Mouse (Mus musculus) heart, embryonic 11.5 days (tissue): ENCODE measurements around the gene 1810010D01Rik. TPM values are rescaled to one million over a fixed set of nuclear protein-coding genes. Genes with fewer than 3 reads are reported as not detected.

Experiments
- ATAC-seq: fragments of 200-750 bp; cut with Nextera tagmentation; replicated peaks from 2 replicates; pipeline ENCODE4 v1.8.0; 2017; ENCODE audit warnings: moderate library complexity; ENCODE audit not compliant: insufficient number of reproducible peaks, low FRiP score, low TSS enrichment
- H3K27ac ChIP-seq: fragments of 300-500 bp; sonication (generic); 2 replicates; pipeline ENCODE4 v1.5.1; 2014; ENCODE audit warnings: mild to moderate bottlenecking, low read depth, low read length
- H3K27me3 ChIP-seq: fragments of 300-500 bp; sonication (generic); 2 replicates; pipeline ENCODE4 v1.6.1; 2014; ENCODE audit warnings: mild to moderate bottlenecking, low read length, mixed read lengths; ENCODE audit not compliant: control insufficient read depth, insufficient read depth
- H3K36me3 ChIP-seq: fragments of 300-500 bp; sonication (generic); 2 replicates; pipeline ENCODE4 v1.6.1; 2014; ENCODE audit warnings: mild to moderate bottlenecking, low read length, moderate library complexity, mixed read lengths; ENCODE audit not compliant: control insufficient read depth, insufficient read depth
- H3K4me1 ChIP-seq: fragments of 300-500 bp; sonication (generic); 2 replicates; pipeline ENCODE4 v1.6.1; 2014; ENCODE audit warnings: low read length; ENCODE audit not compliant: control insufficient read depth, insufficient read depth
- H3K4me2 ChIP-seq: fragments of 300-500 bp; sonication (generic); 2 replicates; pipeline ENCODE4 v1.6.1; 2014; ENCODE audit warnings: mild to moderate bottlenecking, moderate library complexity
- H3K4me3 ChIP-seq: fragments of 300-500 bp; sonication (generic); 2 replicates; pipeline ENCODE4 v1.5.1; 2014; ENCODE audit warnings: low read depth, low read length
- H3K9ac ChIP-seq: fragments of 300-500 bp; sonication (generic); 2 replicates; pipeline ENCODE4 v1.6.1; 2014; ENCODE audit warnings: mild to moderate bottlenecking, low read depth, low read length, moderate library complexity
- H3K9me3 ChIP-seq: fragments of 300-500 bp; sonication (generic); replicated peaks from 2 replicates; pipeline ENCODE4 v1.6.1; 2016; ENCODE audit warnings: low read length; ENCODE audit not compliant: control insufficient read depth
- WGBS: fragments of 180-500 bp; shearing (Covaris S2); extraction: QIAGEN DNeasy Blood & Tissue Kit; methylation state at CpG from one replicate; pipeline ENCODE4 v1.1.7; 2014; ENCODE audit not compliant: insufficient replicate concordance; 5-methylcytosine and 5-hydroxymethylcytosine counted together
- polyA plus RNA-seq: library from polyadenylated mRNA; unstranded; fragments of >200 nt; fragmentation: Nextera tagmentation; extraction: Ambion mirVana; gene quantifications from 2 replicates; pipeline ENCODE4 v1.2.1, GENCODE M21; 2014

The 1810010D01Rik gene
- polyA plus RNA-seq, 1 experiment from 2014 or later, result not detected

DNA sequence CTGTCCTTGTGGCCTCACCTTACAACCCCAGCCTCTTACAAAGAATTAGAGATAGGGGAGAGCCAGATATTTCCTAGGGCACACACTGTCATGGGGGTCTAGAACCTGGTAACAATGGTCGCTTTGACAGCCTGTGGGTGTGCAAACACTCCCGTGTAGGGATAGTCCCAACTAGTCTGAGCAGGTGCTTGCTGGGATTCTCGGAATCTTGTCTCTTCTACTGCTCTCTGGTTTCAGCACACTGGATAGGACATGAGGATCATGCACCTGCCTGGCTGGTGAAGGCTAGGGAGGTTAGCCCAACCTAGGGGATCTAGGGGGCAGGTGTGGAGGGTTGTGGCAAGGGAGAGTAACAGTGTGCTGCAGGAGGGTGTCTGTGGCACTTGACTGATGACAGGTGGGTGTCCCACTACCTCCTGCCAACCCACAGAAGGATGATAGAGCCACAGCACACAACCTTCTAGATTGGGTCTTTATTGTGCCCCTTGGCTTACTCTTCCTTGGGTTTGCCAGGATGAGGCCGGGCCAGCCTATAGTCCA, 2.5 kb downstream of the 1810010D01Rik start:
- H3K9me3 ChIP-seq, result no peaks in the 10 kb centered on the region
- peak overlapping the region; percentile 98 for H3K27ac ChIP-seq
- no peaks in the 10 kb centered on the region for H3K36me3 ChIP-seq
- peak overlapping the region; percentile 60 for H3K4me2 ChIP-seq
- peak overlapping the region; percentile 80 for H3K9ac ChIP-seq
- no peaks in the 10 kb centered on the region for H3K27me3 ChIP-seq
- peaks cover 20% of the 10 kb centered on the region for H3K4me1 ChIP-seq
- WGBS, result 81% methylated on average over 4 of the region's 4 CpGs
- no peak overlapping the region for H3K4me3 ChIP-seq
- ATAC-seq, result no peak

DNA sequence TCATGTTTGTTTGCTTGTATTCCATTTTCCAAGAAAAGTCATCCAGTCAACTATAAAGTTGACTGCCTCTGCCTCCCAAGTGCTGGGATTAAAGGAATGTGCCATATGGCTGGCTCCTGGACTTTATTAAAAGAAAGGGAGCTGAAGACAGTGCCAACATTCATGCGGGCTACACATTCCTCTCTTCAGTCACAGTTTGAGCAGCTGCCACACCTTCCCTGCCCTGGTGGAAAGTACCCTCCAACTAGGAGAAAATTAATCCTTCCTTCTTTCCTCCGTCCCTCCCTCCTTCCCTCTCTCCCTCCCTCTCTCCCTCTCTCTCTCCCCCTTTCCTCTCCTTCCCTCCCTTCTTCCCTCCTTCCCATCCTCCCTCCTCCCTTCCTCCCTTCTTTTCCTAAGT, 8.2 kb downstream of the 1810010D01Rik start:
- H3K36me3 ChIP-seq, result no peaks in the 10 kb centered on the region
- H3K4me3 ChIP-seq, result no peak overlapping the region
- ATAC-seq, result no peak
- peaks cover 25% of the 10 kb centered on the region for H3K4me1 ChIP-seq
- no peak overlapping the region for H3K9ac ChIP-seq
- no peak overlapping the region for H3K27ac ChIP-seq
- no peaks in the 10 kb centered on the region for H3K9me3 ChIP-seq
- H3K4me2 ChIP-seq, result no peak overlapping the region
- no peaks in the 10 kb centered on the region for H3K27me3 ChIP-seq
- WGBS, result 43% methylated on average over 2 of the region's 2 CpGs

DNA sequence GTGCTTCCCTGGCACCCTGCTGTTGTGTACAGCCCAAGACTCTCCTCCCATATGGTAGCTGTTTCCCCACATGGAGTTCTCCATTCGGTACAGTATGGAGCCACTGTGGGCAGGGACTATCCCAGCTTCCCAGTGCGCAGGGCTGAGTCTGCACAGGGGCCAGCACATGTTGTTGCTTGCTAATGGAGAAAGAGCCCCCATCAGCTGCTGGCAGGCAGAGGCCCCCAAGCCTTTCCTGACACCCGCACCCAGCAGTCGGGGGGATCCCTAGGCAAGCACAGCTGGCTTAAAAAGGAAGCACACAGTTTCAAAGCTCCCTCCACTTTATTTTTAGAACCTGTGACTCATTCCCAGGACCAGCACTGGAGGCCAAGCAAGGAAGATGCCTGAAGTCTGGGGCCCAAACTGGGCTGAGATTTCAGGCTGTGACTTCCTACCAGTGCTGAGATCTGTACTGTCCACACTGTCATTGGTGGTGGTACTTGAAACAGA, 9.7 kb downstream of the 1810010D01Rik start:
- Histone ChIP-seq H3K27me3 (no peaks in the 10 kb centered on the region), H3K4me2 (peak overlapping the region; percentile 9; the same call in 1 of the 2 replicates), H3K27ac (peak overlapping the region; percentile 90), H3K9ac (peak overlapping the region; percentile 4), H3K4me1 (peaks cover 35% of the 10 kb centered on the region), H3K4me3 (no peak overlapping the region), H3K36me3 (no peaks in the 10 kb centered on the region), H3K9me3 (no peaks in the 10 kb centered on the region)
- ATAC-seq, result peak; percentile 53
- WGBS, result 25% methylated on average over 4 of the region's 4 CpGs

DNA sequence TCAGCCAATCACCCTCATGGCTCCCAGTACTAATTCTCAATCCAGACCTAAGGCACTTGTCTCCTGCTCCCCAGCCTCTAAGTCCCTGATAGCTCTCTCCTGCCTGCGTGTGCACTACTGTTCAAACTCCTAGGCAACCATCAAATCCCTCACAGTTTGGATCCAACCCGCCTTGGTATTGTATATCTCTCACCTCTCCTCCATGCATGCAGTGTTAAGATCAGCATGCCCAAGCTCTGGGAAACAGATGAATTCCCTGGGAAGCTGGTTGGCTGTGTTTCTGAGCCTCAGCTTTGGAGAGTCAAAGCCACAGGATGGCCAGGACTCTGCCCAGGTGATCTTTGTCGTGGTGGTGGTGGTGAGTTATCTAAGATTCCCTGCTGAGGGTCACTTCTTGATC, 10.2 kb downstream of the 1810010D01Rik start:
- H3K9me3 ChIP-seq, result no peaks in the 10 kb centered on the region
- no peak for ATAC-seq
- no peaks in the 10 kb centered on the region for H3K36me3 ChIP-seq
- WGBS, result 33% methylated on average over 3 of the region's 3 CpGs
- H3K27me3 ChIP-seq, result no peaks in the 10 kb centered on the region
- peak overlapping the region; percentile 4; the same call in 1 of the 2 replicates for H3K9ac ChIP-seq
- H3K4me2 ChIP-seq, result no peak overlapping the region; the same call in 1 of the 2 replicates
- H3K4me1 ChIP-seq, result peaks cover 35% of the 10 kb centered on the region
- H3K4me3 ChIP-seq, result no peak overlapping the region
- H3K27ac ChIP-seq, result peak overlapping the region; percentile 90

DNA sequence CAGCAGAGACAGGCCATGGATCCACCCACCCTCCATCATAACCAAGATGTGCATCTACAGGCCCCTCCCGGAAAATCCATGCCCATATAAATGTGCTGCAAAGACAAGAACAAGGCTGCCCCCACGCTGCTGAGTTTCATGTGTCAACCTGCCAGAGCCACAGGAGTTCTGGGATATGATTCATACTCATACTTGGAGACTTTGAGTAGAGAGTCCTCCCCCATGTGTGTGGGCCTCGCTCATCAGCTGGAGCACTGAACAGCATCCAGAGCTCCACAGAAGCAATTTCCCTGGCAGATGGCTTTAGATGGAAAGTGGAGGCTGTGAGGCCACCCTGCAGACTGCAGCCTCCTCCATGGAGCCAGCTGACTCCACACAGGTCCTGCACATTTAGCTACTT, 10.9 kb downstream of the 1810010D01Rik start:
- H3K27ac ChIP-seq, result 0 out of 2 replicates have a peak overlapping the region, but pooled peaks have one; percentile 90
- no peak overlapping the region for H3K4me3 ChIP-seq
- H3K4me1 ChIP-seq, result peaks cover 35% of the 10 kb centered on the region
- H3K4me2 ChIP-seq, result no peak overlapping the region
- no peaks in the 10 kb centered on the region for H3K9me3 ChIP-seq
- no peaks in the 10 kb centered on the region for H3K27me3 ChIP-seq
- H3K36me3 ChIP-seq, result no peaks in the 10 kb centered on the region
- no peak for ATAC-seq
- WGBS, result 72% methylated on average over 3 of the region's 3 CpGs
- H3K9ac ChIP-seq, result no peak overlapping the region

DNA sequence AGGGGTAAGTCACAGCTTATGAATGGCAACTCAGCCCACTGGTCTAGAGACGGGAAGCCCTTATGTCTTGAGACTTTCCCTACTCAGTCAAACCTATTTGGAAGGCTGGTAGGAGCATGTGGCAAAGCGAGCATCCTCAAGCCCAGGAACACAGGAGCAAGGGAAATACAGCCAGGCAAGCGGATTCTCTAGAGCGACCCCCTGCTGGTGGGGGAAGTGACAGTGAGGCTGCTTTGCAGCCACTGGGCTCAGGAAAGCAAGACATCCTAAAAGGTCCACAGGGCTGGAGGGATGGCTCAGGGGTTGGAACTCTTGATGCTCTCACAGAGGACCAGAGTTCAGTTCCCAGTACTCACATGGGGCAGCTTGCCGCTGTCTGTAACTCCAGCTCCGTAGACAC, 11.6 kb downstream of the 1810010D01Rik start:
- H3K9me3 ChIP-seq, result no peaks in the 10 kb centered on the region
- H3K36me3 ChIP-seq, result no peaks in the 10 kb centered on the region
- 80% methylated on average over 6 of the region's 6 CpGs for WGBS
- no peak for ATAC-seq
- H3K4me1 ChIP-seq, result peaks cover 35% of the 10 kb centered on the region
- H3K27me3 ChIP-seq, result no peaks in the 10 kb centered on the region
- H3K4me3 ChIP-seq, result no peak overlapping the region
- no peak overlapping the region for H3K27ac ChIP-seq
- H3K9ac ChIP-seq, result no peak overlapping the region
- H3K4me2 ChIP-seq, result no peak overlapping the region

DNA sequence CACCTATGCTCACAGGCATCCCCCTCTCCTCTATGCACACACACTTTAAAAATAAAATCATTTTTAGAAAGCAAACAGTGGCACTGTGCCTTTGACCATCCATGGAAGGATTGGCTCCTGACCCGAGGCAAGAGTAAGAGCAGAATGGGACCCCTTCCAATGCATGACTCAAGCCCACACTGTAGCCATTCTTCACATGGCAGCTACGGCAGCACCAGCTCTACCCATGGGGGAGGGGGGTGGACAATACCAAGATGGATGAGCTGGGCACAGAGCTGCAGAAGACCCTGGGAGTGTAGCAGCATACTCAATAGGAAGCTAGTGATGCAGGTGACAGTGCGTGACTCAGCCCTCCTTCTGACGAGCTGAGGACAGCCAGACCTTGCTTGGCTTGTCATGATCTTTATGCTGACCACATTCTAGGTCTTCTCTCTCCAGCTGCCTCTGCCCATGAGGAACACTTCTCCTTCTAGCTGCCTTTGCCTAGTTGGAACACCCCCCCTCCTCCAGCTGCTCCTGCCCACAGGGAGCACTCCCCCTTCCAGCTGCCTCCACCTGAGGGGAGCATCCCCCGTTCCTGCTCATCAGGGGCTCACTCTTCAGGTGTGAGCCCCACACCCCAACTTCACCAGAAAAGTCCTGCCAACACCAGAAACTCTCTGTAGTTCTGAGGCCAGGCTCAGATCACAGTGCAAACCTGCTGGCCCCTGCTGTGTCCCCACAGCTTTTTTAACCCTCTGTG, 12.6 kb downstream of the 1810010D01Rik start:
- Histone ChIP-seq H3K9me3 (no peaks in the 10 kb centered on the region), H3K9ac (no peak overlapping the region; the same call in 1 of the 2 replicates), H3K4me3 (no peak overlapping the region), H3K27ac (peak overlapping the region; percentile 3; the same call in 1 of the 2 replicates), H3K4me2 (no peak overlapping the region), H3K4me1 (peaks cover 35% of the 10 kb centered on the region), H3K27me3 (no peaks in the 10 kb centered on the region), H3K36me3 (no peaks in the 10 kb centered on the region)
- 54% methylated on average over 5 of the region's 5 CpGs for WGBS
- ATAC-seq, result no peak

DNA sequence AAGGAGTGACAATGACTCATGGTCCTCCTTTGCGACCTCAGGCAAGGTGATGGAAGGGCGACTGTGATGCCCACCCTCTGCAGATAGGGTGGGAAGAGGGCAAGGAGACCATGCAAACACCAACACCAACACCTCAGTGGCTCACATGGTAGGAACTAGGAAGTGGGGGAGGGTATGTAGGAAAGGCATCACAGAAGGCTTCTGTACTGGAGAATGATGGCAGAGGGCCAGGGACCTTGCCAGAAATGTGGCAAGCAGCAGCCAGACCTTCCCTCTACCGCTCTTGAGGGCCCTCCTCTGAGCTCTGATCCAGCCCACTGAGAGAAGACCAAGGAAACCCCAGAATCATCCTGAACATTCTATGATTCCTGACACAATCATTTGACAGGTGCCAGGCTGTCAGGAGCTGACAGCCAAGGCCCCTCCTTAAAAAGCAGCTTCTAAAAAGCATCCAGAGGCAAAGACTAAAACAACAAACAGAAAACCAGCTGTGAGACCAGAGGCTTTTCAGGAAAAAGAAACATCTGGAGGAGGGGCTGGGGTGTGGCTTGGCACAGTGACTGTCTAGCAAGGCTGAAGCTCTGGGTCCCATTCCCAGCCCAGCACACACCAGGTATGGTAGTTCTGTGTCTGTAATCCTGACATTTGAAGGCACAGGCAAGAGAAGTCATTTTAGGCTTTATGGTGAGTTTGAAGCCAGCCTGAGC, 13.3 kb downstream of the 1810010D01Rik start:
- H3K4me2 ChIP-seq, result no peak overlapping the region
- no peak overlapping the region for H3K4me3 ChIP-seq
- peaks cover 35% of the 10 kb centered on the region for H3K4me1 ChIP-seq
- H3K27ac ChIP-seq, result peak overlapping the region; percentile 22; the same call in 1 of the 2 replicates
- H3K9me3 ChIP-seq, result no peaks in the 10 kb centered on the region
- no peak overlapping the region for H3K9ac ChIP-seq
- ATAC-seq, result no peak; the same call in 1 of the 2 replicates
- 48% methylated on average over 3 of the region's 3 CpGs for WGBS
- no peaks in the 10 kb centered on the region for H3K27me3 ChIP-seq
- H3K36me3 ChIP-seq, result no peaks in the 10 kb centered on the region
